Mouse (Mus musculus) kidney, adult 2 months (tissue): ENCODE results near the gene Chfr. TPM values are rescaled to one million over a fixed set of nuclear protein-coding genes. Genes with fewer than 3 reads are reported as not detected.
A peak's percentile ranks its signal among the peaks of the same experiment; 100 is the strongest.

Experiments
- DNase-seq: peaks from one replicate; pipeline ENCODE4 v3.0.0; 2021
- H3K27ac ChIP-seq: fragments of 200-500 bp; 2 replicates; pipeline ENCODE4 v1.5.1; 2012; ENCODE audit warnings: low read depth, low read length, control low read depth, inconsistent platforms; ENCODE audit not compliant: insufficient read depth
- H3K27me3 ChIP-seq: fragments of 200-500 bp; replicated peaks from 2 replicates; pipeline ENCODE4 v1.6.1; 2012; ENCODE audit warnings: mild to moderate bottlenecking, moderate library complexity, low read length, inconsistent platforms; ENCODE audit not compliant: control insufficient read depth, insufficient read depth
- H3K36me3 ChIP-seq: fragments of 200-500 bp; 2 replicates; pipeline ENCODE4 v1.6.1; 2012; ENCODE audit warnings: mild to moderate bottlenecking, moderate library complexity, low read length, inconsistent platforms; ENCODE audit not compliant: control insufficient read depth, insufficient read depth
- H3K4me1 ChIP-seq: fragments of 200-500 bp; 2 replicates; pipeline ENCODE4 v1.6.1; 2011; ENCODE audit warnings: low read length; ENCODE audit not compliant: control insufficient read depth, insufficient read depth
- H3K4me3 ChIP-seq: fragments of 200-500 bp; 2 replicates; pipeline ENCODE4 v1.5.1; 2011; ENCODE audit warnings: mild to moderate bottlenecking, low read depth, low read length, control low read depth; ENCODE audit not compliant: insufficient read depth
- CTCF ChIP-seq: fragments of 200-500 bp; conservative IDR thresholded peaks from 2 replicates; pipeline ENCODE4 v1.5.1; 2011; ENCODE audit warnings: low read depth, mild to moderate bottlenecking, control low read depth, low read length, moderate library complexity, mixed read lengths; ENCODE audit not compliant: insufficient read depth, insufficient read length
- POLR2A ChIP-seq: fragments of 200-500 bp; IDR thresholded peaks from one replicate; pipeline ENCODE4 v1.6.1; 2011; ENCODE audit warnings: low read depth, low read length, control low read depth
- WGBS: fragments of 180-500 bp; shearing (Covaris S2); methylation state at CpG from one replicate; pipeline ENCODE4 v1.1.7; 2018; 5-methylcytosine and 5-hydroxymethylcytosine counted together
- polyA plus RNA-seq: library from polyadenylated mRNA; depleted of rRNA; stranded (reverse); fragments of >200 nt; gene quantifications from 2 replicates; pipeline ENCODE4 v1.2.3, GENCODE M21; 2012; rRNA removed

The Chfr gene
- polyA plus RNA-seq, 1 experiment = 23.5 TPM

DNA sequence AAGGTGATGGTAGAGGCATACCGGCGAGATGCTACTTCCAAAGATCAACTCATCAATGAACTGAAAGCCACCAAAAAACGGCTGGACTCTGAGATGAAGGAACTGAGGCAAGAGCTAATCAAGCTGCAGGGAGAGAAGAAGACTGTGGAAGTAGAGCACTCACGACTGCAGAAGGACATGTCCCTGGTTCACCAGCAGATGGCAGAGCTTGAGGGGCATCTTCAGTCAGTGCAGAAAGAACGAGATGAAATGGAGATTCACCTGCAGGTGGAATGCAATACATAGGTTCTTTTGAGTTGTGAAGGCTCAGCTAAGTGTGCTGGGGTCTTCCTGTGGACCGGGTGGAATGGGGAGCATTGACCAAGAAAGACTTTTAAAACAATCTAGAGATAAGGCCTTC, 69.1 kb downstream of the Chfr start:
- Histone ChIP-seq H3K27ac (no peak overlapping the region), H3K27me3 (no peaks in the 10 kb centered on the region), H3K36me3 (peaks cover 10% of the 10 kb centered on the region), H3K4me3 (no peak overlapping the region), H3K4me1 (no peaks in the 10 kb centered on the region)
- DNase-seq = no peak
- 77% methylated on average over 6 of the region's 6 CpGs for WGBS
- TF ChIP-seq CTCF (peak; percentile 52), POLR2A (no peak)

DNA sequence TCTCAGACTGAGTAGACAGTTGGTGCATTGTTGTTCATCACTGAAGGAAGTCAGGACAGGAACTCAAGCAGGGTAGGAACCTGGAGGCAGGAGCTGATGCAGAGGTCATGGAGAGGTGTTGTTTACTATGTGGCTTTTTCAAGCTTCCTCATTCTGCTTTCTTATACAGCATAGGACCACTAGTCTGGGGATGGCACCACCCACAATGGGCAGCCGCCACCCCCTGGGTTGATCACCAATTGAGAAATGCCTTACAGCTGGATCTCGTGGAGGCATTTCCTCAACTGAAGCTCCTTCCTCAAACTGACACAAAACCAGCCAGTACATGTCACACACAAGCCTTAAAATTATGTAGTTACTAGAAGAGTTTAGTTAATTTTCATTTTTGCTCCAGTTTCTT, 75.7 kb downstream of the Chfr start:
- no peak for TF ChIP-seq POLR2A
- TF ChIP-seq CTCF = no peak
- WGBS = 88% methylated on average over 2 of the region's 2 CpGs
- no peak overlapping the region for H3K27ac ChIP-seq

DNA sequence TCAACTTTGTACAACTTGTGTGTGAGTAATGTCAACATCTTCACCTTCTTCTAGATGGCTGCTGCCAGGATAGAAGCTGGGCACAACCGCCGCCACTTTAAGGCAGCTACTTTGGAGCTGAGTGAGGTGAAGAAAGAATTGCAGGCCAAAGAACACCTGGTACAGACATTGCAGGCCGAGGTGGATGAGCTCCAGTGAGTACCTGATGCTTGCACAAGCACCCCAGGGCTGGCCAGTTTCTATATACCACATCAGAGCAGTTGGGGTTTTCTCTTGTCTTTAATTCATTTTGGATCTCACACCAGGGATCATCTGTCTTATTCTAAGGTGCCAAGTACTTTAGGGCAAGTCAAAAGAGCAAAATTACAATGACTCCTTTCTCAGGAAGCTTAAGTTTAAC, 81.1 kb downstream of the Chfr start:
- Histone ChIP-seq H3K4me1 (no peaks in the 10 kb centered on the region), H3K27ac (no peak overlapping the region), H3K36me3 (peaks cover 13% of the 10 kb centered on the region), H3K27me3 (no peaks in the 10 kb centered on the region), H3K4me3 (no peak overlapping the region)
- DNase-seq = no peak
- TF ChIP-seq CTCF (no peak), POLR2A (no peak)
- WGBS = 82% methylated on average over 3 of the region's 3 CpGs

More for the DNA sequence above, 75.7 kb downstream of the Chfr start:
- DNase-seq = no peak
- no peak overlapping the region for H3K4me3 ChIP-seq
- H3K36me3 ChIP-seq = peaks cover 19% of the 10 kb centered on the region
- H3K4me1 ChIP-seq = no peaks in the 10 kb centered on the region
- no peaks in the 10 kb centered on the region for H3K27me3 ChIP-seq

DNA sequence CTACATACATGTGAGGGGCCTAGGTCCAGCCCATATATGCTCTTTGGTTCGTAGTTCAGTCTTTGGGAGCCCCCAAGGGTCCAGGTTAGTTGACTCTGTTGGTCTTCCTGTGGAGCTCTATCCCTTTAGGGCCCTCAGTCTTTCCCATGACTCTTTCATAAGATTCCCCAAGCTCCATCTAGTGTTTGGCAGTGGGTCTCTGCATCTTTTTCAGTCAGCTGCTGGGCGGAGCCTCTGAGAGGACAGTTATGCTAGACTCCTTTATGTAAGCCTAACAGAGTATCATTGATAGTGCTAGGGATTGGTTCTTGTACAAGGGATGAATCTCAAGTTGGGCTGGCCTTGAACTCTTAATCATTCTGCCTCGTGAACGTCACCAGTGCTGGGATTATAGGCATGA, 84.7 kb downstream of the Chfr start:
- WGBS = 95% methylated on average over 4 of the region's 4 CpGs
- H3K4me3 ChIP-seq = no peak overlapping the region
- H3K4me1 ChIP-seq = no peaks in the 10 kb centered on the region
- no peak for TF ChIP-seq CTCF
- no peak for TF ChIP-seq POLR2A
- no peak overlapping the region for H3K27ac ChIP-seq
- DNase-seq = no peak
- H3K36me3 ChIP-seq = peaks cover 17% of the 10 kb centered on the region
- H3K27me3 ChIP-seq = no peaks in the 10 kb centered on the region

Other genes starting within 250 kb of the Chfr start
- 1.7 and 18.8 TPM in 2 replicates for gene Gm15446, start 212.4 kb upstream of the Chfr start, polyA plus RNA-seq
- 3.5 and 4.6 TPM in 2 replicates for gene Zfp932, start 139.3 kb upstream of the Chfr start, polyA plus RNA-seq
- gene Gm17655, start 63.3 kb upstream of the Chfr start, polyA plus RNA-seq = 0.07 and 0.67 TPM in 2 replicates
- gene Gm35315, start 41.4 kb upstream of the Chfr start, polyA plus RNA-seq = 0.04 and 0.11 TPM in 2 replicates
- 1.8 and 2.9 TPM in 2 replicates for gene Plcxd1, start 35.9 kb upstream of the Chfr start, polyA plus RNA-seq
- 50.6 and 65.8 TPM in 2 replicates for gene Gtpbp6, start 27.6 kb upstream of the Chfr start, polyA plus RNA-seq
- gene Zfp605, start 25.8 kb upstream of the Chfr start, polyA plus RNA-seq = 0.49 and 0.74 TPM in 2 replicates
- gene Golga3, start 40.9 kb downstream of the Chfr start, polyA plus RNA-seq = 7.8 and 8.6 TPM in 2 replicates
- gene Ankle2, start 95.2 kb downstream of the Chfr start, polyA plus RNA-seq = 7.5 and 8.6 TPM in 2 replicates
- gene Pgam5, start 134.1 kb downstream of the Chfr start, polyA plus RNA-seq = 17.0 and 18.1 TPM in 2 replicates
- gene Pxmp2, start 150.3 kb downstream of the Chfr start, polyA plus RNA-seq = 73.1 and 83.7 TPM in 2 replicates
- 1.7 and 2.0 TPM in 2 replicates for gene Pole, start 150.5 kb downstream of the Chfr start, polyA plus RNA-seq
- gene P2rx2, start 207.4 kb downstream of the Chfr start, polyA plus RNA-seq = 0.59 and 0.90 TPM in 2 replicates
- not detected in 2 replicates for gene Lrcol1, start 208.9 kb downstream of the Chfr start, polyA plus RNA-seq